Mouse (Mus musculus): ENCODE data around the gene Fmo1. TPM values are rescaled to one million over a fixed set of nuclear protein-coding genes. Genes with fewer than 3 reads are reported as not detected.
A peak's percentile ranks its signal among the peaks of the same experiment; 100 is the strongest.

Fmo1 gene
- polyA plus RNA-seq, 1 experiment, result 25.3 TPM

GRCm38 (mm10) chr1:162887644-162888043 lies 21.2 kb upstream of the Fmo1 start:
- no peak overlapping the region for H3K4me3 ChIP-seq (ENCODE audit: insufficient read depth, low read length)
- H3K27ac ChIP-seq (ENCODE audit: insufficient read depth, low read length), result no peak overlapping the region
- no peaks in the 10 kb centered on the region for H3K4me1 ChIP-seq (ENCODE audit: control insufficient read depth, insufficient read depth, low read length)
- TF ChIP-seq CTCF (IDR thresholded peaks at IDR 0.05; ENCODE audit: extremely low read depth, insufficient read depth, low read length) (no peak), POLR2A (IDR thresholded peaks at IDR 0.05; ENCODE audit: extremely low read depth, insufficient read depth, low read length) (no peak)

DNA sequence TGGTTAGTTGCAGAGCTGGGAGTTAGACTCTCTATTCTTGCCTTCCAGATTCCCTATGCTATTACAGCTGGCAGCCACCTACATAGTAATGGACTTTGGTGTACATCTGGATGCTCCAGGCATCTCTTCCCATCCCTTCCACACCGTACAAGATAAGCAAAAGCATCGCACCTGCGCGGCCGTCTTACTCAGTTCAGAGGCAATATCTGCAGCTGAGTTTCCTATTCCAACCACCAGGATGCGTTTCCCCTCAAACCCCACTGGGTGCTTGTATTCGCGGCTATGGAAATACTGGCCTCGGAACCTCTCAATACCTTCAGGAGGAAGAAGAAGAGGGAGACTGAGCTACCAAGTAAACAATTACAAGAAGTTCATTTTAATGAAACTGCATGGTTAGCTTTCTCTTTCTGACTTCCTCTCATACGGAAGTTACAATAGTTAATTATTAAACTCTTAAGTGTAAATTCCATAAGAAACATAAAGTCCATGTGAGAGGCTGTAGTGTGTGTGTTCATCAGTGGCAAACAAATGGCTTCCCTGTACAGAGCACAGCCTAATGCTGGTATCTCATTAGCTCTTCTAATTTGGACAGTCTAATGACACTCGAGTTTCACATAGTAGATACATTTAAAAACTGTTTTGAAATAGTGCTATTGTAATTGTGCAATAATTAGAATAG lies 19.9 kb upstream of the Fmo1 start:
- no peak for TF ChIP-seq POLR2A (IDR thresholded peaks at IDR 0.05; ENCODE audit: extremely low read depth, insufficient read depth, low read length)
- no peak for TF ChIP-seq CTCF (IDR thresholded peaks at IDR 0.05; ENCODE audit: extremely low read depth, insufficient read depth, low read length)
- Histone ChIP-seq H3K4me1 (ENCODE audit: control insufficient read depth, insufficient read depth, low read length) (no peaks in the 10 kb centered on the region), H3K27ac (ENCODE audit: insufficient read depth, low read length) (no peak overlapping the region), H3K4me3 (ENCODE audit: insufficient read depth, low read length) (no peak overlapping the region)

GRCm38 (mm10) chr1:162882681-162883080 lies 16.3 kb upstream of the Fmo1 start:
- Histone ChIP-seq H3K4me1 (ENCODE audit: control insufficient read depth, insufficient read depth, low read length) (no peaks in the 10 kb centered on the region), H3K27ac (ENCODE audit: insufficient read depth, low read length) (no peak overlapping the region), H3K4me3 (ENCODE audit: insufficient read depth, low read length) (no peak overlapping the region)
- TF ChIP-seq CTCF (IDR thresholded peaks at IDR 0.05; ENCODE audit: extremely low read depth, insufficient read depth, low read length), result no peak
- TF ChIP-seq POLR2A (IDR thresholded peaks at IDR 0.05; ENCODE audit: extremely low read depth, insufficient read depth, low read length), result no peak

GRCm38 (mm10) chr1:162879595-162880369 lies 13.4 kb upstream of the Fmo1 start:
- Histone ChIP-seq H3K4me1 (ENCODE audit: control insufficient read depth, insufficient read depth, low read length) (no peaks in the 10 kb centered on the region), H3K27ac (ENCODE audit: insufficient read depth, low read length) (no peak overlapping the region), H3K4me3 (ENCODE audit: insufficient read depth, low read length) (no peak overlapping the region)
- TF ChIP-seq CTCF (IDR thresholded peaks at IDR 0.05; ENCODE audit: extremely low read depth, insufficient read depth, low read length) (peak; percentile 62), POLR2A (IDR thresholded peaks at IDR 0.05; ENCODE audit: extremely low read depth, insufficient read depth, low read length) (no peak)

- Histone ChIP-seq H3K4me3 (ENCODE audit: insufficient read depth, low read length) (no peak overlapping the region), H3K4me1 (ENCODE audit: control insufficient read depth, insufficient read depth, low read length) (peaks cover 1% of the 10 kb centered on the region; the same call in 1 of the 2 replicates), H3K27ac (ENCODE audit: insufficient read depth, low read length) (no peak overlapping the region)
- TF ChIP-seq CTCF (IDR thresholded peaks at IDR 0.05; ENCODE audit: extremely low read depth, insufficient read depth, low read length) (no peak), POLR2A (IDR thresholded peaks at IDR 0.05; ENCODE audit: extremely low read depth, insufficient read depth, low read length) (no peak)
Observed at GRCm38 (mm10) chr1:162875091-162875490, 8.7 kb upstream of the Fmo1 start.

GRCm38 (mm10) chr1:162871701-162872311 lies 5.4 kb upstream of the Fmo1 start:
- no peak overlapping the region for H3K27ac ChIP-seq (ENCODE audit: insufficient read depth, low read length)

DNA sequence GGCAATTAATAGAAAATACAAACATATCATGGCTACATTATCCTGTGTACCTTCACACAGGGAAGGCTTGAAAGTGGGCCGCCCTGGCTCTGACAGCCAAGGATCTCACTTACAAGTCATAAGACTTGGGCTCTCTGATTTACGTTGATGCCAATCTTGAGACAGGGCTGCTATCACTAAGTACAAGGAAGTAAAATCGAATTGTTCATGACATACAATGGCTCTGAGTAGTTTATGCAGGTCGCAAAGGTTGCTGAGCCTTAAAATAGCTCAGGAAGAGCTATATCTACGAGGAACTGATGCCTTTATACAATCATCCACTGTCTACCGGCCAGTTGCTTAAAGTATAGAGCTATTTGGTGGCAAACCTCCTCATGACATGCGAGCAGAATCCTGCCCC lies 4.6 kb upstream of the Fmo1 start:
- H3K27ac ChIP-seq (ENCODE audit: insufficient read depth, low read length), result no peak overlapping the region
- H3K4me1 ChIP-seq (ENCODE audit: control insufficient read depth, insufficient read depth, low read length), result peaks cover 1% of the 10 kb centered on the region; the same call in 1 of the 2 replicates

More at GRCm38 (mm10) chr1:162871701-162872311, 5.4 kb upstream of the Fmo1 start:
- no peak for TF ChIP-seq POLR2A (IDR thresholded peaks at IDR 0.05; ENCODE audit: extremely low read depth, insufficient read depth, low read length)
- TF ChIP-seq CTCF (IDR thresholded peaks at IDR 0.05; ENCODE audit: extremely low read depth, insufficient read depth, low read length), result no peak
- peaks cover 1% of the 10 kb centered on the region; the same call in 1 of the 2 replicates for H3K4me1 ChIP-seq (ENCODE audit: control insufficient read depth, insufficient read depth, low read length)
- H3K4me3 ChIP-seq (ENCODE audit: insufficient read depth, low read length), result no peak overlapping the region

DNA sequence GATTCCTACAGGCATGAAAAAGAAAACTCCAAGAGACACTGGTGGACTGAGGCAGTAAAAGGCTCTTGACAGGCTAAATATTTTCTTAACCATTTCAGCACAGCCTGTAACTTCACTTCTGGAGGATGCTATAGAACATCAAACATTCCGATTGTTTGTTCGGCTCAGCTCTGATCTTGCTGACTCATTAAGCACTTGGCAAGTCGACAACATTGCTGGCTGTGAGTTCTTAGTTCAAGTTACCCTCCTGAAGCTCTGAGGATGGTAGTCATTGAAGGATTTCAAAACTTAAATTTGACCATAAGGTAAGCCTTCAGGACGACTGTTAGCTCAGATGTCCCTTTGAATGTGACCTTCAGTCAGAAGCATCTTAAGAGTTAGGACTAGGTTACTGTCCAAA lies 986 bp upstream of the Fmo1 start:
- Histone ChIP-seq H3K27ac (ENCODE audit: insufficient read depth, low read length) (no peak overlapping the region), H3K4me3 (ENCODE audit: insufficient read depth, low read length) (no peak overlapping the region), H3K4me1 (ENCODE audit: control insufficient read depth, insufficient read depth, low read length) (peaks cover 1% of the 10 kb centered on the region; the same call in 1 of the 2 replicates)
- TF ChIP-seq POLR2A (IDR thresholded peaks at IDR 0.05; ENCODE audit: extremely low read depth, insufficient read depth, low read length) (no peak), CTCF (IDR thresholded peaks at IDR 0.05; ENCODE audit: extremely low read depth, insufficient read depth, low read length) (no peak)

More for the DNA sequence above, 4.6 kb upstream of the Fmo1 start:
- H3K4me3 ChIP-seq (ENCODE audit: insufficient read depth, low read length), result no peak overlapping the region
- TF ChIP-seq POLR2A (IDR thresholded peaks at IDR 0.05; ENCODE audit: extremely low read depth, insufficient read depth, low read length) (no peak), CTCF (IDR thresholded peaks at IDR 0.05; ENCODE audit: extremely low read depth, insufficient read depth, low read length) (no peak)

- Histone ChIP-seq H3K4me3 (ENCODE audit: insufficient read depth, low read length) (no peak overlapping the region), H3K4me1 (ENCODE audit: control insufficient read depth, insufficient read depth, low read length) (no peaks in the 10 kb centered on the region), H3K27ac (ENCODE audit: insufficient read depth, low read length) (no peak overlapping the region)
- TF ChIP-seq POLR2A (IDR thresholded peaks at IDR 0.05; ENCODE audit: extremely low read depth, insufficient read depth, low read length) (no peak), CTCF (IDR thresholded peaks at IDR 0.05; ENCODE audit: extremely low read depth, insufficient read depth, low read length) (no peak)
Observed at GRCm38 (mm10) chr1:162865493-162865830, 948 bp downstream of the Fmo1 start.
